Mouse (Mus musculus) heart, postnatal 4 days (tissue): ENCODE measurements at regions not wholly inside any gene's neighbourhood (a gene's known extent, or its start where the extent isn't known, plus 50 kb on each side); places are given as distances from the start of the nearest gene placed in this dataset.

Source experiments
- DNase-seq: peaks from one replicate; pipeline ENCODE4 v3.0.0; 2021

GRCm38 (mm10) chr12:16477572-16477971, 133.2 kb downstream of the Lpin1 start:
- DNase-seq = no peak

GRCm38 (mm10) chr12:16474361-16475080, 136.2 kb downstream of the Lpin1 start:
- DNase-seq = peak; percentile 11

DNA sequence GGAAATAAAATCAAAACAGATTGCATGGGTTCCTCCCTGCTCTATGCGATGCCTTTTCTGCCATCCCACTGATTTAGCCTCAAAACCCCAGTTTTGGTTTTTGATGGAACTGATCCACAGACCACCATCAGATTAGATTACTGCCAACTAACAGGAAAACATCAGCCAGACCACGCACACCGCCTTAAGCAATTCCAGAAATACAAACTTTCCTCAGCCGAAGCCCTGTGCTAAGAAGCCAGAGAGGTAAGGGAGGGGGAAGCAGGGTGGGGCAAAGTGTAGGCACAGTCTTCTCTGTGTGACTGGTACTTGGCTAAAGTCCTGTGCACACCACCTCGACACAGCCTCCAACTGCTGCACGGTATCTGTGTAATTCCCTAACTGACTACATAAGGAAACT, 153.3 kb downstream of the Lpin1 start:
- no peak for DNase-seq

DNA sequence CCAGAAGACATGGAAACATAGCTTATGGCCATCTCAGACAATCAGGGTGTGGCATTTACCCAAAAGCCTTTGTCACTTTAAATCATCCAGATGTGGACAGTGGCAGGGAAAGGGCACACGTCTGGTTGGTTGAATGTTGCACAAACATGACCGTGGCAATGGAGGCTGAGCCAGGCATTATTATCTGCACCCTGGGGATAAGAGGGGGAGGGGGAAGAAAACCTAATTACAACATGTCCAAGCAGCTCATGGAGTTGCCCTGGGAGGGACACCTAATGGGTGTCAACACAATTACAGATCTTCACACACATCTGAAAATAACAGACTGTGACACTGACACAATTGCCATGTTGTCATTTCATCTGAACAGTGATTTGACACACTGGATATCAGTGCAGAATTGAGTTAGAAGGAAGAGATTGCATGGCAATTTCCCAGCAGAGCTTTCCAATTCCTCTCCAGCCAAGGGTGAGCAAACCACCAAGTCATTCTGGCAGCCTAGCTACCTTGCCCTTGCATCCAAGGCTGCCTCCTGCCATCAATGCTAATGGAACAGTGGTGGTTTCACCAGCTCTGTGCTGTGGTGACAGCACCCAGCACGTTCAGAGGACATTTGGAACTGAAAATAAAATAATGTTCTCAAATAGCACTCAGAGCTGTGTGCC, 159.9 kb downstream of the Lpin1 start:
- no peak for DNase-seq

GRCm38 (mm10) chr12:16438717-16439116, 172.0 kb downstream of the Lpin1 start:
- DNase-seq = no peak

DNA sequence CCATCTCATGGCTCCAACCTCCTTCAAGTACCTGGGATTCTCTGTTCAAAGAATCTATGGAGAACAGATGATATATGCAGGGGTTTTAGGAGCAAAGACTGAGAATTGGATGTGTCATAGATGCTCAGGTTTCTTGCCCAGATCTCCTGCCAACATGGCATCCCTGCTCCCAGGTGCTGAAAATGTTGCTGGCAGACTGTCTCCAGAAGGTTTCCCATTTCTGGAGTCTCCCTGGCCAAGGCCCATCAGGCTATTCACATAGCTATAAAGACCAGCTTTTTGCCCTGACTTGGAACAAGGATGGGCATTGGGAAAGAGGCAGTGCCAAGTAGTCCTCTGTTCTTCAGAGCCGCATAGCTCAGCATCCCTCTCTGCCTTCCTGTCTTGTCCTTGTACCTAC, 173.8 kb downstream of the Lpin1 start:
- no peak for DNase-seq

- no peak for DNase-seq
Observed at GRCm38 (mm10) chr12:16436255-16436654, 174.5 kb downstream of the Lpin1 start.

- peak; percentile 14 for DNase-seq
Observed at GRCm38 (mm10) chr12:16434739-16435138, 176.0 kb downstream of the Lpin1 start.

DNA sequence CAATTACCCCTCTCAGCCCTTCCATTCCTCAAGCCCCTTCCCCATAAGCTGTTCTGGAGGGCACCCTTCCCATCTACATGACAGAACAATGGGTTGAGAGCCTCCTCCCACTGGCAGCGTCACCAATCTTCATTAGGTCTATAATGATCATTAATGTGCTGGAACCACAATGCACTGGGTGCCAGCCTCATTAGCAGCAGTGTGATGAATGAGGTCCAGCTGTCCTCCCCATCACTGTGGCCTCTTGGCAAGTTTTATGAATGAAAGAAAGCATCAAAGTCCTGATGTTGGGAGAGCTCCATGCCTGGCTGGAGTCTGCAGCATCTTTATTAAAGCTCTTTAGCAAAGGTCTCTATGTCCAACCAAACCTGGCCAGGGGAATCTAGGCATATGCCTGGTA, 176.5 kb downstream of the Lpin1 start:
- no peak for DNase-seq

DNA sequence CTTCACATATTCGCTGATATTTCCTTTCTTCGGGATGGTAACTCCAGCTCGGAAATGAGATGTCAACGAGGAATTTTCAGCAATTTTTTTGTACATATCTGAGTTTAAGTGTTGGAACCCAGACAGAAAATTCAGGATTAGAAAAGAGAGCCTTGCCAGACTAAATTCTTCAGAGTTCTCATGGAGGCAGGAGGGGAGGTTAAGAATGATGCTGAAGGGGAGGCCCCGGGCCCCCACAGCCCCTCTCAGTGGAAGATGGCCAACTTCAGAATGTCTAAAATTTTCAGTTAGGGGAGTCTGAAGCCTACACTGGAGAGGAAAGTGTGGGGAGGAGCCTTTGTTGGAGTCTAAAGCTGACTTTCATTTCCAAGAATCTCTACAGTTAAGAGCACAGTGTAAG, 184.8 kb downstream of the Lpin1 start:
- no peak for DNase-seq

DNA sequence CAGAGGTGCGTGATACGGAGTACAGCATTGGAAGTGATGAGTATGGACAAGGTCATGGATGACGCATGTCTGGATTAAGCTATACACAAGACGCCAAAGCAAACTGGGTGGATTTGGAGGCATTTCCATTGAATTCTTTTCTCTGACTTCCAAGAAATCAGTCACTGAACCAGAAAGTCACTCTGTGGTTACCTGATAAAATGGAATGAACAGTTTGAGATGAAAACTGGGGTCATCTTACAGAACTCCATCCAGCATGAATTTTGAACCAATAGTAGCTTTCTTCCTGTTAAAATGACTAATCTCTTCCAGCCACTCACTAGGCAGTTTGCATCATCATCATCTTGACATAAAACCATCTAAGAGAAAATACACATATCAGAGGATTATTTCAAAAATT, 186.2 kb downstream of the Lpin1 start:
- DNase-seq = no peak

DNA sequence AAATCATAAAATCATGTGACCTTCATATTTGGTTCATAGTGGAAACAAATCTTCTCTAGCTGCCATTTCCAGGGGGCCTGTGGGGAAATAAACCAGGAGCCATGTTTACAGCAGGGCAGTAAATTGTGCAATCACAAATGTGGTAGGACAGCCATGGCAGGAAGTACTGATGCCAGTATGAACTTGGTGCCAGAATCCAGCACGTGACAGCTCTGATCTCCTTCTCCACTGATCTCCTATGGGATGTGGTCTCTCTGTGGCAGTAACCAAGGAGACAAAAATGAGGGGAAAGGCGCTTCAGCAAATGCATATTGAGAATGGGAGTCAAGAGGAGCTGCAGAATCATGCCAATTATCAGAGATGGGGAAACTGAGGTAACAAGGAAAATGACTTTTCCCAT, 215.0 kb downstream of the Lpin1 start:
- no peak for DNase-seq

- DNase-seq = no peak
Observed at GRCm38 (mm10) chr12:16392851-16393250, 217.9 kb downstream of the Lpin1 start.

GRCm38 (mm10) chr12:16391630-16392269, 219.0 kb downstream of the Lpin1 start:
- DNase-seq = peak; percentile 55

DNA sequence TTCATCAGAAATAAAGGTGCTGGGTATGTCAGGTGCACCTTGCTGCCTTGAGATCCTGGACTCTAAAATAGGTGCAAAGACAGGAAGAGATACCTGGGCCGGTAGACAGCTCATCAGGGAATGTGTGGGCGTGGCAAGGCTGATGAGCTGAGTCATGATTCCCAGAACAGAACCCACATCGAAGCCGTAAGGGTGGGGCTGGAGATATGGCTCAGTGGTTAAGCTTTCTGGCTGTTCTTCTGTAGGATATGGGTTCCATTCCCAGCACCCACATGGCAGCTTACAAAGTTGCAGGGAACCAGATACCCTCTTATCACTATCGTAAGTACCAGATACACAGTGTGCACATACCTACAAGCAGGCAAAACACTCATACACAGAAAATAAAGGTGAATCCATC, 219.6 kb downstream of the Lpin1 start:
- no peak for DNase-seq

DNA sequence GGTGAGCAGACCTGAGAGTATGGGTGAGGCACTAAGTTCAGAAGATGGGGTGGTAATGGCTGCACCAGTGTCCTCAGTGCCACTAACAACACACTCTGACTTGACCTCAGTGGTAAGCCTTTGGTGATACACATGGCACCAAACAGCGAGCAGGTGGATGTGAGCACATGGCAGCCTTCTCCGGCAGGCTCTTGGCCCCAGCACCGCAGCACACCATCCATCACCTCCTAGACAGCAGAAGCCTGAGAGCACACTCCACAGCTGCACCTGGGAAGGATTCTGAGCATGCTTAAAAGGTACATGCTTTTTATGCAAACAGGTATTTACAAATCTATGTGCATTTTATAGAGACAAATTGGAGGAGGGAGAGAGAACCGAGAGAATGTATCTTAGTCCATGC, 223.7 kb downstream of the Lpin1 start:
- DNase-seq = no peak

DNA sequence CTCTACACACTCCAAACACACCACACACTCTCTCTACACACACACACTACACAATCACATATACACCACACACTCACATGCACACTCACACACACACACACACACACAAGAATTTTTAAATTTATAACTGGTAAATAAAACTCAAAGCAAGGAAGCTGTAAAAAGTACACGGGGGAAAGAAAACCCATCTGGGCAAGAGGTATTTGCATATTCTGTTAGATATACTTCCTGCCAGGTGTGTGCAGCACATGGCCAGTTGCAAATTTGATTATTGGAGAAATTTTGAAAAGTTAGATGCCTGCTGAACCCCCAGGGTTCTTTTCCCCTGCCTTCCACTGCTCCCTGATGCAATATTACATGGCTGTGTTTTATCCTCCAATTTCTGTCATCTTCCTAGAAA, 226.4 kb downstream of the Lpin1 start:
- DNase-seq = no peak

- no peak for DNase-seq
Observed at GRCm38 (mm10) chr12:16383499-16383935, 227.2 kb downstream of the Lpin1 start.

DNA sequence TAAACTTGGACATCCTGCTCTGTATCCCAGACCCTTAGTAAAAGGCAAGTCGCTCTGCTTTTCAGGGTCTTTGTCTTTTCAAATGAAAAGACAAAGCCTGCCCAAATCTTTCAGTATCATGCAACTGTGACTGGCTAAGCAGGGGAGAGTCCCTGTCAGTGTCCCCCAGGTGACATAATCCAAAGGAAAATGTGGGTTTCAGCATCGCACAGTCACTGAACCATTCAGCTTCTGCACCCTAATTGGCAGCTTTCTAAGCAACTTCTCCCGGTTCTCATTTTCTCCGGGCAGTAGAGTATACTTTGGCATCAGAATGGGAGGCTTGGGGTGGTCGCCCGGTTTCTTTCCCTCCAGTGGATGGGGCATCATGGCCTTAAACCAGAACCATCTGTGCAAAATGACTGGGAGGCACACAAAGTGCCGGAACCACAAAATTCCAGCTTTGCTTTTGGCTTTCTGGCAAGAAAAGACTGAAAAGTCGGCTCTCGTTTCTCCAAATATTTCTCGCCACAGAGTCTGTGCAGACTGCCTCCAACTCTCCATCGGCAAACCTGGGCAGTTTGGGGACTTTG, 228.3 kb downstream of the Lpin1 start:
- DNase-seq = no peak

- DNase-seq = no peak
Observed at GRCm38 (mm10) chr12:16381026-16381425, 229.7 kb downstream of the Lpin1 start.

- no peak for DNase-seq
Observed at GRCm38 (mm10) chr12:16380346-16380745, 230.4 kb downstream of the Lpin1 start.

- peak; percentile 56 for DNase-seq
Observed at GRCm38 (mm10) chr12:16379415-16379814, 231.4 kb downstream of the Lpin1 start.

- DNase-seq = no peak
Observed at GRCm38 (mm10) chr12:16378501-16378900, 232.3 kb downstream of the Lpin1 start.
